Mouse (Mus musculus): ENCODE data around the gene Rsbn1l. TPM values are rescaled to one million over a fixed set of nuclear protein-coding genes. Genes with fewer than 3 reads are reported as not detected.

The Rsbn1l gene
- polyA plus RNA-seq, 2 experiments = 5.9 to 8.0 TPM

GRCm38 (mm10) chr5:20990062-20990809 lies 34.0 kb upstream of the Rsbn1l start:
- Histone ChIP-seq H3K4me1 (ENCODE audit: control insufficient read depth, insufficient read depth, low read length) (no peaks in the 10 kb centered on the region), H3K36me3 (ENCODE audit: control insufficient read depth, insufficient read depth, low read length) (peaks cover 67% of the 10 kb centered on the region), H3K9ac (ENCODE audit: low read depth, low read length, severe bottlenecking) (no peak overlapping the region), H3K27ac (replicated peaks; ENCODE audit: low read depth, low read length) (no peak overlapping the region), H3K4me2 (replicated peaks; ENCODE audit: low read depth, low read length, severe bottlenecking) (no peak overlapping the region), H3K27me3 (ENCODE audit: control insufficient read depth, insufficient read depth, low read length) (no peaks in the 10 kb centered on the region), H3K4me3 (replicated peaks; ENCODE audit: low read length) (no peak overlapping the region), H3K9me3 (ENCODE audit: control insufficient read depth, low read length) (no peaks in the 10 kb centered on the region)
- TF ChIP-seq POLR2A (IDR thresholded peaks at IDR 0.05; ENCODE audit: borderline replicate concordance, extremely low read depth, insufficient read depth, insufficient read length) = no peak
- DNase-seq (ENCODE audit: low spot score) = no peak
- WGBS = 94% methylated on average over 8 of the region's 8 CpGs
- ATAC-seq (ENCODE audit: low FRiP score, low read depth) = no peak

GRCm38 (mm10) chr5:20986271-20986670 lies 30.1 kb upstream of the Rsbn1l start:
- TF ChIP-seq POLR2A (IDR thresholded peaks at IDR 0.05; ENCODE audit: borderline replicate concordance, extremely low read depth, insufficient read depth, insufficient read length) = no peak
- no peaks in the 10 kb centered on the region for H3K9me3 ChIP-seq (ENCODE audit: control insufficient read depth, low read length)
- no peaks in the 10 kb centered on the region for H3K27me3 ChIP-seq (ENCODE audit: control insufficient read depth, insufficient read depth, low read length)
- ATAC-seq (ENCODE audit: low FRiP score, low read depth) (no peak), DNase-seq (ENCODE audit: low spot score) (no peak)
- H3K4me2 ChIP-seq (replicated peaks; ENCODE audit: low read depth, low read length, severe bottlenecking) = no peak overlapping the region
- H3K9ac ChIP-seq (ENCODE audit: low read depth, low read length, severe bottlenecking) = no peak overlapping the region
- no peaks in the 10 kb centered on the region for H3K4me1 ChIP-seq (ENCODE audit: control insufficient read depth, insufficient read depth, low read length)
- 91% methylated on average over 8 of the region's 8 CpGs for WGBS
- H3K27ac ChIP-seq (replicated peaks; ENCODE audit: low read depth, low read length) = no peak overlapping the region
- H3K36me3 ChIP-seq (ENCODE audit: control insufficient read depth, insufficient read depth, low read length) = peaks cover 47% of the 10 kb centered on the region
- H3K4me3 ChIP-seq (replicated peaks; ENCODE audit: low read length) = no peak overlapping the region

- no peak for TF ChIP-seq POLR2A (IDR thresholded peaks at IDR 0.05; ENCODE audit: borderline replicate concordance, extremely low read depth, insufficient read depth, insufficient read length)
- H3K9ac ChIP-seq (ENCODE audit: low read depth, low read length, severe bottlenecking) = no peak overlapping the region
- H3K27me3 ChIP-seq (ENCODE audit: control insufficient read depth, insufficient read depth, low read length) = no peaks in the 10 kb centered on the region
- peaks cover 30% of the 10 kb centered on the region for H3K36me3 ChIP-seq (ENCODE audit: control insufficient read depth, insufficient read depth, low read length)
- no peaks in the 10 kb centered on the region for H3K4me1 ChIP-seq (ENCODE audit: control insufficient read depth, insufficient read depth, low read length)
- ATAC-seq (ENCODE audit: low FRiP score, low read depth) = no peak
- no peak overlapping the region for H3K4me2 ChIP-seq (replicated peaks; ENCODE audit: low read depth, low read length, severe bottlenecking)
- no peaks in the 10 kb centered on the region for H3K9me3 ChIP-seq (ENCODE audit: control insufficient read depth, low read length)
- no peak overlapping the region for H3K27ac ChIP-seq (replicated peaks; ENCODE audit: low read depth, low read length)
- H3K4me3 ChIP-seq (replicated peaks; ENCODE audit: low read length) = no peak overlapping the region
- DNase-seq (ENCODE audit: low spot score) = no peak
Measured at GRCm38 (mm10) chr5:20983505-20983904, 27.3 kb upstream of the Rsbn1l start.

GRCm38 (mm10) chr5:20974690-20975089 lies 18.5 kb upstream of the Rsbn1l start:
- Histone ChIP-seq H3K36me3 (ENCODE audit: control insufficient read depth, insufficient read depth, low read length) (no peaks in the 10 kb centered on the region), H3K9ac (ENCODE audit: low read depth, low read length, severe bottlenecking) (no peak overlapping the region), H3K4me1 (ENCODE audit: control insufficient read depth, insufficient read depth, low read length) (0 out of 2 replicates have a peak, but pooled peaks cover 2% of the 10 kb centered on the region), H3K4me2 (replicated peaks; ENCODE audit: low read depth, low read length, severe bottlenecking) (no peak overlapping the region), H3K4me3 (replicated peaks; ENCODE audit: low read length) (no peak overlapping the region), H3K9me3 (ENCODE audit: control insufficient read depth, low read length) (no peaks in the 10 kb centered on the region), H3K27me3 (ENCODE audit: control insufficient read depth, insufficient read depth, low read length) (no peaks in the 10 kb centered on the region), H3K27ac (replicated peaks; ENCODE audit: low read depth, low read length) (no peak overlapping the region)
- 85% methylated on average over 4 of the region's 4 CpGs for WGBS
- TF ChIP-seq POLR2A (IDR thresholded peaks at IDR 0.05; ENCODE audit: borderline replicate concordance, extremely low read depth, insufficient read depth, insufficient read length) = no peak
- ATAC-seq (ENCODE audit: low FRiP score, low read depth) (no peak), DNase-seq (ENCODE audit: low spot score) (no peak)

GRCm38 (mm10) chr5:20973999-20974398 lies 17.8 kb upstream of the Rsbn1l start:
- no peak overlapping the region for H3K27ac ChIP-seq (replicated peaks; ENCODE audit: low read depth, low read length)
- 5% methylated on average over 6 of the region's 7 CpGs for WGBS
- no peak for ATAC-seq (ENCODE audit: low FRiP score, low read depth)
- H3K4me2 ChIP-seq (replicated peaks; ENCODE audit: low read depth, low read length, severe bottlenecking) = no peak overlapping the region
- no peaks in the 10 kb centered on the region for H3K27me3 ChIP-seq (ENCODE audit: control insufficient read depth, insufficient read depth, low read length)
- no peaks in the 10 kb centered on the region for H3K36me3 ChIP-seq (ENCODE audit: control insufficient read depth, insufficient read depth, low read length)
- no peak overlapping the region for H3K4me3 ChIP-seq (replicated peaks; ENCODE audit: low read length)
- DNase-seq (ENCODE audit: low spot score) = peak; percentile 25
- H3K9ac ChIP-seq (ENCODE audit: low read depth, low read length, severe bottlenecking) = no peak overlapping the region
- 0 out of 2 replicates have a peak, but pooled peaks cover 2% of the 10 kb centered on the region for H3K4me1 ChIP-seq (ENCODE audit: control insufficient read depth, insufficient read depth, low read length)
- H3K9me3 ChIP-seq (ENCODE audit: control insufficient read depth, low read length) = no peaks in the 10 kb centered on the region
- TF ChIP-seq POLR2A (IDR thresholded peaks at IDR 0.05; ENCODE audit: borderline replicate concordance, extremely low read depth, insufficient read depth, insufficient read length) = no peak
